Mouse (Mus musculus) right cerebral cortex, adult 2 months (tissue): ENCODE measurements around the gene Cers1.
A peak's percentile ranks its signal among the peaks of the same experiment; 100 is the strongest.

Experiments used
- DNase-seq, 2 experiments: peaks; one replicate each; pipeline ENCODE4 v3.0.0; 2021 to 2022; ENCODE audit warnings: low spot score in 2 of 2

The Cers1 gene

DNA sequence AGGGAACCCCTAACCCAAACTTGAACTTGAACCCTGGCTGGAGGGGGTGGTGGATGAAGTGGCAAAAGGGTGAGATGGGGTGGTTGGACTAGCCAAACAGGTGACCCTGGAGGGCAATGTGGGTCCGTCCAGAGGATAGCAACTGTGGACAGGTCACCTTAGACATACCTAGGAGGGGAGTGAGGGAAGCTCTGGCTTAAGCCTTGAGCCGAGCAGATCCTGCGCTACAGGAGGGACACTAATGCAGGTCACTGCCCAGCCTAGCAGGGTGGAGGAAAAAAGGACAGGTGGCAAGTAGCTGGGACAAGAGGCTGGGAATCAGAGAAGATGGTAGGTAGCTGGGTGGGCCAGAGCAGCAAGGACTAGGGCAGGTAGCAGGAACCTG lies 36.4 kb downstream of the Cers1 start:
- DNase-seq, result no peak

DNA sequence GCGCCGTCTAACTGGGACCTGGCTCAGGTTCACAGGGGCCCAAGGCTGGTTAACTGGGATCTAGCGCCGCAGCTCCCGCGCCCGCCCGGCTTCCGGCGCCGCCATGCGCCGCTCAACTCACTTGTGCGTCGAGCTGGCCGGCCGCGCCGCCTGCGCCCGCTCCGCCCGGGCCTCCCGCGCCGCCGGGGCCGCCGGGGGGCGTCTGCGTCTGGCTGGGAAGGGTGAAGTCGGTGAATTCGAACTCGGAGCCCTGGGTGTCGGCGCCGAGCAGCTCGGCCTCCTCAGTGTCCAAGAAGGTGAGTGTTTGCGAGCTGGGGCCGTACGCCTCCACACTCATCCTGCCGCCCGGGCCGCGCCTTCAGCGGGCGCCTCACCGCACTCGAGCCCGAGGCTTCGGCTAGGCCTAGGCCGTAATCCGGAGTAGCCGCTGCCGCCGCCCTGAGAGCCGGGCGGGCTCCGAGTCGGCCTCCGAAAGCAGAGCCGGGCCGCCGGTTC lies 37.1 kb downstream of the Cers1 start:
- peak in 1 of 2 experiments; percentile 55 for DNase-seq

DNA sequence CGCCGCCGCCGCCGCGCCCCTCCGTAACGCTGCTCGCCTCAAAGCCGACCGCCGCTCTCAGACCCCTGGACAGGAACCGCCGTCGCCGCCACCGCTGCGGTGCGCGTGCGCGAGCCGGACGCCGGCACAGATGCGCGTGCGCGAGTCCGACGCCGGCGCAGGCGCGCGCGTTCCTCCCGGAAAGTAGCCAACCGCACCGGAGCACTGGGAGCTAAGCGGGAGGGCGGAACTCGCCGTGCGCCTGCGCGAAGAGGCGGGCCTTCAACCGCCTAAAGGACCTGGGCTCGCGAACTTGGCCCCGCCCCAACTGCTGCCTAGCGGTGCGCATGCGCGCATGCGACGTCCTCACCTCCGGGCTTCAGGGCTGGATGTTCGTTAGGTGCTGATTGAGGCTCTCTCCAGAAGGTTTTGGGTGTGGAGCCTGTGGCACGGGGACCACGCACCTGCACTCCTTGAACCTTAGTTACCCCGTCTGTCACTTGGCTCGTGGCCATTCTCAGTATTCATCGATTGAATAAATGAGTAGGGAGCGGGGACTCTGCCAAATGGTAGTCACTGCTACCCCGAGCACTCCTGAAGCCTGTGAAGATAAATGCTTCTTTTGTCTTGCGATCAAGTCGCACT lies 37.7 kb downstream of the Cers1 start, which contains the start of gene Upf1:
Upf1 (minus strand) TSS at position 85 of the 624 bp plus-strand sequence.
- peak; percentile 97 to 99 for DNase-seq

DNA sequence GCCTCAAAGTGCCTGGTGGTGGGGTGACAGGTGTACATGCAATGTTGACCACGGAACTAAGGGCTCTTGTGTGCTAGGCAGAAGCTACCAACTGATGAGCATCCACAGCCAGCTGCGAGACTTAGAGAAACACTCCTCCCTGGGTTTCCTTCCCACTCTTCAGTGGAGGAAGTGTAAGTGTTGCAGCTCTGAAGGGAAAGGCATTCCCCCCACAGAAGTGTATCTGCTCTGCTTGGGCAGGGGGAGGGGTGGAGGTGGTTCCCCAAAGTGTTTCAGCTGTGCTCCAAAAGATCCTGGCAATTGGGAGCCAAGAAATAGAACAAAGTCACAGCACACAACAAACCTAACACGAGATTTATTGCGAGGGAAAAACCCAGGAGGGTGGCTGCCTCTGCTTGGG lies 38.4 kb downstream of the Cers1 start:
- DNase-seq, result peak; percentile 56 to 63

DNA sequence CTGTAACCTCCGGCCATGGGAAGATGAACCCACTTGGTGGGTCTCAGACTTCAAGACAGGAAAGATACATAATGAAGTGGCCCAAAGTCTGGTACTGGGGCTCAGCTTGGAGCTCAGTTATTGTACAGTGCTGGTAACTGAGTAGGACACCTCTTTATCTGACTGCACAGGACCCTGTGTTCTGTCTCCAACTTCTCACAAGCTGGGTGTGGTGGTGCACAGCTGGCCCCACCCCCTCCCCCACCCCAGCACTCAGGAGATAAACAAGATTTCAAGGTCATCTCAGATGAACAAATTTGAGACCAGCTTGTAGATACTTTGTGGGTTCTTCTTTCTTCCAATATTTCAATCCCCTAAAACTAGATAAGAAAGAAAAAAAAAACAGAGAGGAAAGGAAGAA lies 40.5 kb downstream of the Cers1 start:
- no peak for DNase-seq

DNA sequence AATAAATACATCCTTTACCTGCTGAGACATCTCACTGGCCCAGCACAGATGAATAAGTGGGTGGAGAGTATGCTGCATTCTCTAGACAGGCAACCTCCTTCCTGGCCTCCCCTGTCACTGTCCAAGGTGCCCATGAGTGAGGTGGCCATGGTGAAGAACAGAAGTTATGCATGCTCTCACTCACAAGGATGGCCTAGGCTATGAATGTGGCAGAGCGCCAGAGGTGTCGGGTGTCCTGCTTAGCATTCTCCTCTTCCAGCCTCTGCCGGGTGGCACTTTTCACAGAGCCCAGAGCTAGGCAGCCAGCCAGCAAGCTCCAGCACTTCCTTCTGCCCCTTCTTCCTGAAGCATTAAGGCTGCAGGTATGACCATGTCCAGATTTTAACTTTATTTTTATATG lies 43.8 kb downstream of the Cers1 start:
- DNase-seq, result no peak

DNA sequence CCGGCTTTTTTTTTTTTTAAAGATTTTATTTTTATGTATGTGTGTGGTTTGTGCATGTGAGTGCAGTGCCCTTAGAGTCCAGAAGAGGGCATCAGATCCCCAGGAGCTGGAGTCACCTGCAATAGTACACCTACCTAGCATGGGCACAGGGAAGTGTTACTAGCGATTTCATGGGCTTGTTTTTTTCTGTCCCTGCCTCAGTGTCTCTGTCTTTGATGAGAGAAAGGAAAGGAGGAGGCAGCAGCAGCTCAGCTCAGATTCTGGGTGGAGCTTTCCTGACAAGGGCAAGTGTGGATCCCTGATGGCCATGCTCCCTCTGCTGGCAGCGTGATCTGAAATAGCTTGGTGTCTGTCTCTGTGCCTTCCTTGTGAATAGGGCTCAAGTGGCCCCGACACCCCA lies 45.2 kb downstream of the Cers1 start:
- no peak for DNase-seq

DNA sequence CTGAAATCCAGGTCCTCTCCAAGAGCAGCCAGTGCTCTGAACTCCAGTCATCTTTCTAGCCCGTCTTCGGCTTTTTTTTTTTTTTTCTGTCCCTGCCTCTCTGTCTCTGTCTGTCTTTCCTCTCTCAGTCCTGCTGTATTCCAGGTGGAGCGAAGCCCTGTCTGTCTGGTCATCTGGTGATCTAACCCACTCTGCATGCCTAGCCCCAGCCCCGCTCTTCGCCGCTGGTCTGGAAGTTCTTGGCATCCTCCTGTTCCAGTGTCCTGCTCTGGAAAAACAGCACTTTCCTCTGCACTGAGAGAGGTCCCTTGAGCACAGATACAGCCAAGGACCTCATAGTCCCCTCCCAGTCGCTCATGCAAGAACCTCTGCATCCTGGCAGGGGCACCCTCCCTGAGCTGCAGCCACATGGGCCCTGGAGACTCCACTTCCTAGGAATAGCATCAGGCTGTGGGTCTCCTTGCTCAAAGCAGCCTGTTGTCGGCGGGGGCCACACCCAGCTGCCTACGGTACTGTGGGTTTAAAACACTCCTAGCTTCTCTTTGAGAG lies 46.0 kb downstream of the Cers1 start:
- no peak for DNase-seq

DNA sequence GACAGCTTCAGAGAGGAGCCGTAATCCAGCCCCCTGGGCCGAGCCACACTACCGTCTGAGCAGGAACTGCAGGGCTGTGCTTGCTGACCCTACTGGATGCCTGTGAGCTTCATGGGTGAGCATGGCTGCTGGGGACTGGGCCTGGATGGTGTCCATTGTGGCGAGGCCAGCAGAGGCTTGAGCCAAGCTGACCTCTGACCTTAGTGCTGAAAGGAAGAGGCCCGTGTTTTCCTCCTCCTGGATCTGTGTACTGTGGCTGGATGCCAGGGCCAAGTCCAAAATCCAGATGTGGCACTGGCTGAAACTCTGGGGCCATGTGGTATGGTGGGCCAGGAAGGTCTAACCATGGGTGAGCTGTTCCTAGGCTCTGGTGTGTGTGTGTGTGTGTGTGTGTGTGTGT lies 48.5 kb downstream of the Cers1 start:
- no peak for DNase-seq

DNA sequence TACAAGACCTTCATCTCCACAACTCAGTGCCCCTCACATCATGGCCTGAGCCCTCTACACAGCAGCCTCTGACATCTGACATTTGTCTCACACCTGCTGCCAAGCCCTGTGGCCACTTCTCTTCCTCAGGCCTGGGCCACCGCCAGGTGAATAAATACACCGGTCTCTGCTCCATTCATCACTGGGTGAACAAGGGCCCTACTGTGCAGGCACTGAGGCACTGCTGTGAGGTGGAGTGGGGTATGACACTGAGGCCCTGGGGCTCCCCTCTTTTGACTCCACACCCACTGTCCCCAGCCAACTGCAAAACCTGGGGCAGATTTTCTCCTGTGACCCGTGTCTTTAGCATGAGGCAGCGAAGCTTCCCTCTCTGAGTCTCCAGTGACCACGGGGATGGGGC lies 51.0 kb downstream of the Cers1 start:
- no peak for DNase-seq

DNA sequence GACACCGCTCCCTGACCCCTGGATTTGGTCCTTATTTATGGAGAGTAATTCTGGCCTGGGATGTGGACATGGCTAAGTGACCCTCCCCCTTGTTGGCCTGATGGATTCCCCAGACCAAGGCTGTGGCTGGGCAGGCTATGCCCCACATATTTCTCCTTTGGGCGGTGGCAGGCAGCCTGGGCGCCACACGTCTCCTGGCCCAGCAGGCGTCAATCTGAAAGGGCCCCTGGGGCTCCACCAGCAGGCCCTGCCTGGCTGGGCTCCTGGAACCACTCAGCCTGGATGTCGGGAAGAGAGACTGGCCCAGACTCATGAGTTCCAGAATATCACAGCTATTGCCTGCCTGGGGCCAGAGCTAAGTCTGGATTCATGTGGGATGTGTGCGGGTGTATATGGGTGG lies 54.9 kb downstream of the Cers1 start:
- no peak for DNase-seq

DNA sequence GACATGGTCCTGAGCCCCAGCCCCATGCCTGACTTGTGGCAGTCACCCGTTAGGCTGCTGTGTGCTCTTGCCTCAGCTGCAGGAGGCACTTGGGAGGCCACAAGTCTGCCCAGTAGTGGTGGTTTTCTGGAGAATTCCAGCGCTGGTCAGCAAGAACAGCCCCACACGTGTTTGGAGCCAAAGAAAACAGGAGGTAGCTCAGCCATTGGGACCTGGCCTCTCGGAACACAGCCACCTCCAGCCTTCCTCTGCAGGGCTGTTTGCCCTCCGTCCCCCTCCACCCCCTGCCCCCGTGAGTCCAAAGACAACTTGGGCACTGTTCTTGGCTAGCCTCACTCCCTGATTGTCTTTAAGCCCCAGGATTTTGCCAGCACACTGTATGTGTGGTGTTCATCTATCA lies 56.4 kb downstream of the Cers1 start:
- DNase-seq, result no peak

DNA sequence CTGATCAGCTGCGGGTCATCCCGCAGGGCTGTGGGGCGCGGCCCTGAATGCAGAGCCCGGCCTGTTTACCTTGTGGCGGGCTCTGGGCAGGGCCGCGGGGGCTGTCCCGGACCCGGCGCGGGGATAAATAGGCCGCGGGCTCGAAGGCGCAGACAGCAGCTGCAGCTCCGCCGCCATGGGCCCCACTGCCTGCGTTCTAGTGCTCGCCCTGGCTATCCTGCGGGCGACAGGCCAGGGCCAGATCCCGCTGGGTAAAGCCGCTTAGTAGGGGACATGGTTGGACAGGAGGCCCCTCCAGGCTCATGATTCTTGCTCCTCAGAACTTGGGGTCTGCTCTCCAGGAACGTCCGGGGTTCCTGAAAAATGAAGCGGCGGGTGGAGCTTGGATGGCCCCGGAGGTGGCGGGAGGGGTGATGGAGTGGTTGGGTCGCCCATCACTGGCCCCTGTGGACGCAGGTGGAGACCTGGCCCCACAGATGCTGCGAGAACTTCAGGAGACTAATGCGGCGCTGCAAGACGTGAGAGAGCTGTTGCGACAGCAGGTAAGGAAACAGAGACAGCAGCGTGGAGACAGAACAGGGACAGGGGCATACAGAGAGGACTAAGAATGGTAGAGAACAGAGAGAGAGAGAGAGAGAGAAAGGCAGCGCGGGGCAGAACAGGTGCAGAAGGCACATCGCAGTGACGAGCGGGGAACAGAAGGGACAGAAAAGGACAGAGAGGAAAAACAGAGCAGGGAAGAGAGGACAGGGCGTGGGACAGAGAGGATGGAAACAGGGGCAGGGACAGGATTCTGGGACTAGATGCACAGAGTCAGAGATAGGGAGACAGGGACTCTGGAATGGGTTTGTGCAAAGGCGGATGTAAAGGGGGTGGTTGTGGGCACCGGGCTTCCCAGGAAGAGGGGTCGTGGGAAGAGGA lies 58.1 kb downstream of the Cers1 start, which contains the start of gene Comp:
Comp (plus strand) TSS at position 162 of the 921 bp plus-strand sequence.
- DNase-seq, result no peak

DNA sequence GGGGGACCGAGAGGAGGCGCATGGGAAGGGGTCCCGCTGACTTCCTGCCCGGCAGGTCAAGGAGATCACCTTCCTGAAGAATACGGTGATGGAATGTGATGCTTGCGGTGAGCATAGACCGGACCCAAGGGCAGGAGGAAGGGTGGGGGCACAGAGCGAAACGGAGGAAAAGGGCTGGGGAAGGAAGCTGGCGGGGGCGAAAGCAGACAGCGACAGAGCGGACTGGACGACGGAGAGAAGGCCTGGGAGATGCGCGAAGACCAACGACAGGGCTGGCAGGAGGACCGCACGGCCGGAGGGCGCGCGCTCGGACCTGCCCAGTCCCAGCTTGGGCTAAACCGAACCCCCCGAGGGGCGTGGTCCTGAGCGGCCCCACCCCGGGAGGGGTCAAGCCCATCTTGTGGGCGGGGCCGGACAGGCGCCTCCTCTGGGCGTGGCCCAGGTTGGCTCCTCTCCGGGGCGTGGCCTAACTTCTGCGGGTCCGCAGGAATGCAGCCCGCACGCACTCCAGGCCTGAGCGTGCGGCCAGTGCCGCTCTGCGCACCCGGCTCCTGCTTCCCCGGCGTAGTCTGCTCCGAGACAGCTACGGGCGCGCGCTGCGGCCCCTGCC lies 58.8 kb downstream of the Cers1 start:
- no peak for DNase-seq

DNA sequence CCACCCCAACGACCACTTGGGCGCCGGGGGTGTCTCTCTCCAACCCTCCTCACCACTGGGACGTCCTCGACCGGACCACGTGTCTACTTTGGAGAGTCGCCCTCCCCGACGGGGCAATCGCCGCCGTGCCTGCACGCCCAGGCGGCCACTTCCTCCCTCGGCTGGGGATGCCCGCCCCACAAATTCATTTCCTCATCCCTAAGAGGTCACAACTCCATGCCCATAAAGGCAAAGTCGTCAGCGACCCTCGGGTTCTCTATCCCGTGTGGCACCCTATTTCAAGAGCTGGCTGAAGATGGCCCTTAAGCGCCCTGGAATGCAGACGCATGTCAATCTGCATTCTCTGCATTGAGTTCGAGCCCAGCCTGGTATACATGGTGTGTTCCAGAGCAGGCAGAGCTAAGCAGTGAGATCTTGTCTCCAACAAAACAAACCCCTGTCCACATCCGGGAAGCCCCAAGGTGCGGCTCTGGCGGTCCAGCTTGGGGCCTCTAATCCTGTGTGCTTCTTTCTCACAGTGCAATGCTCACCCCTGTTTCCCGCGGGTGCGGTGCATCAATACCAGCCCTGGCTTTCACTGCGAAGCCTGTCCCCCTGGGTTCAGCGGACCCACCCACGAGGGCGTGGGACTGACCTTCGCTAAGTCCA lies 59.8 kb downstream of the Cers1 start:
- DNase-seq, result no peak

DNA sequence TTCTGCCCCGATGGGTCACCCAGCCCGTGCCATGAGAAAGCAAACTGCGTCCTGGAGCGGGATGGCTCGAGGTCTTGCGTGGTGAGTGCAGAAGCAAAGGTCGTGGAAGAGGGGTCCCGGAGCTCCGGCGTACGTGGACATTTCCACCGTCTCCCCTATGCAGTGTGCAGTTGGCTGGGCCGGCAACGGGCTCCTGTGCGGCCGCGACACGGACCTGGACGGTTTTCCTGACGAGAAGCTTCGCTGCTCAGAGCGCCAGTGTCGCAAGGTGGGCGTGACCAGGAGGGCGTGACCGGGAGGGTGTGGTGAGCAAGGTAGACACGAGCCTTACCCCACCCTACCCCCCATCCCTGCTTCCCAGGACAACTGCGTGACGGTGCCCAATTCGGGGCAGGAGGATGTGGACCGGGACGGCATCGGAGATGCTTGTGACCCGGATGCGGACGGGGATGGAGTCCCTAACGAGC lies 60.7 kb downstream of the Cers1 start:
- DNase-seq, result no peak

DNA sequence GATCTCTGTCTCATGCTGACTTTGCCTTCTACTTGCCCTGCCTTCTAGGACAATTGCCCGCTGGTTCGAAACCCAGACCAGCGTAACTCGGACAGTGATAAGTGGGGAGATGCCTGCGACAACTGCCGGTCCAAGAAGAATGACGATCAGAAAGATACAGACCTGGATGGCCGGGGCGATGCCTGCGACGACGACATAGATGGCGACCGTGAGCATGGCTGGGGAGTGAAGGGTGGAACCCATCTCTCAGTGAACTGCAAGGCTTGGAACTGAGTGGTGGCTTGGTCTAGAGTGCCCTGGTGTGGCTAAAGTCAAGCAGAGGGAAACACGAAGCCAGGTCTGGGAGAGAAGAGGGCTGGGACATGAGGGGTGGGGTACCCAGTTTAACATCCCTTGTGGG lies 61.5 kb downstream of the Cers1 start:
- DNase-seq, result no peak

DNA sequence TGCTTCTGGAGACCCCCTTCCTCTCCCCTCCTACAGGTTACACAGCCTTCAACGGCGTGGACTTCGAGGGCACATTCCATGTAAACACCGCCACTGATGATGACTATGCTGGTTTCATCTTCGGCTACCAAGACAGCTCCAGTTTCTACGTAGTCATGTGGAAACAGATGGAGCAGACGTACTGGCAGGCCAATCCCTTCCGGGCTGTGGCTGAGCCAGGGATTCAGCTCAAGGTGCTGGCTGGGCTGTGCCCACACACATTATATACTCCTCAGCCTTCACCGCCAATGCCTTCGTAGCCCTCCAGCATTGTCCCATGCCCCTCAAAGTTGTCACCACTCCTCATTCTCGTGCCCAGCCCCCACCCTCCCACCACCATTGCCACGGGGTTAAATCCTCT lies 64.5 kb downstream of the Cers1 start:
- DNase-seq, result peak in 1 of 2 experiments; percentile 32
